Mouse (Mus musculus) megakaryocyte, embryonic 14.5 days (primary cell): ENCODE data around the gene Rprml.

ENCODE experiments used
- FLI1 ChIP-seq: IDR thresholded peaks from 2 replicates; pipeline ENCODE4 v1.6.1; 2012; ENCODE audit warnings: low read length, inconsistent platforms, mixed read lengths
- GATA1 ChIP-seq: IDR thresholded peaks from 3 replicates; pipeline ENCODE4 v1.6.1; 2012; ENCODE audit warnings: mixed read lengths, low read length, inconsistent platforms, borderline replicate concordance

DNA sequence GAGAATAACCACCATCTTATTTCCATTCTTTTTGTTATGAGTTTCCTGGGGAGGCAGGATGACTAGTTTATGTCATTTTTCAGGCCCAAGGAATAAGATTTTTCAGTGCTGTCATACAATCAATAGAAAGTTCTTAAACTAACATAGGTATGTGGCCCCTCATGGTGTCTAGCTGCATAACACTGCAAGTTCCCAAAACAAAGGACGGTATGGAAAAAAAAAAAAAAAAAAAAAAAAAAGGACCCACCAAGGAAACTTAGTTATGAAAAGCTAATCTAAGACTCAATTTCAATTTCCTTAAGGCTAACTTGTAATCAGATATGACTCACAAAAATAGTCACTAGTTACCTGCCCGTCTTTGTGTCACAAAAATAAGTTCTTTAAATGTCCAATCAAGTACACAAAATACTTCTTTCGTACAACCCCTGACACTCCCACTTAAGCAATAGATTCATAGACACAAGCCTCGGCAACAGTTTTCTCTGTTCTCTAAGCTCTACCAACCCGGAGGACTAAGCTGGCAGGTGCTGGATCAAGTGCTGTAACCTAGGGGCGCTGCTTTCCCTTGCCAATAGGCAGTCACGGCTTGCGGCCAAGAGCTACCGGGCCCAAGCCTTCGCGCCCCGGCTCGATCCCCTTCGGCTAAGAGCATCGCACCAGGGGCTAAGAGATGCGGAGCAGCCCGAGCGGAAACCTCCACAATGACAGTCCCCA, 47.6 kb downstream of the Rprml start:
- TF ChIP-seq FLI1 (no peak), GATA1 (no peak)
